Mouse (Mus musculus) left cerebral cortex, adult 11 months (tissue): ENCODE results near the gene 1810046K07Rik.

Source experiments
- DNase-seq: peaks from one replicate; pipeline ENCODE4 v3.0.0; 2022; ENCODE audit warnings: low spot score

1810046K07Rik gene

GRCm38 (mm10) chr9:51305146-51305545 lies 23.6 kb downstream of the 1810046K07Rik start:
- peak; percentile 25 for DNase-seq

GRCm38 (mm10) chr9:51303980-51304379 lies 24.7 kb downstream of the 1810046K07Rik start:
- DNase-seq: no peak

GRCm38 (mm10) chr9:51293541-51293940 lies 35.2 kb downstream of the 1810046K07Rik start:
- DNase-seq: no peak

DNA sequence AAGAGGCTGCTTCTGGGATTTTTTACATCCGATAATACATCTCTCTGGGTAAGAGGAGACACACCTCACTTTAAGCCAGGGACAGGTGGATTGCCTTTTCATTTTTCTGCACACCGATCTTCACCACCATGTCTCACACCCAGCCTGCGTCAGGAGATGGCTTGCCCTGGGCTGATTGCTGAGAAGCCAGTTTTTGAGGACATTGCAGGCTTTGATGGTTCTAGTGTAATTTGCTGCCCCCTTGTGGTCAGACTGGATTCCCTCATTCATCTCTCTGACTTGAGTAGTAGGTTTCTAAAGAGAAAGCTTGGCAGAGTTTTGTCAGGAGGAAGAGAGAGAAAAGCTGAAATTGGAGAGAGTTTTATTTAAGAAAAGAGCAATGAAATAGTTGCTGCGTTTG lies 36.0 kb downstream of the 1810046K07Rik start:
- DNase-seq: peak; percentile 73

DNA sequence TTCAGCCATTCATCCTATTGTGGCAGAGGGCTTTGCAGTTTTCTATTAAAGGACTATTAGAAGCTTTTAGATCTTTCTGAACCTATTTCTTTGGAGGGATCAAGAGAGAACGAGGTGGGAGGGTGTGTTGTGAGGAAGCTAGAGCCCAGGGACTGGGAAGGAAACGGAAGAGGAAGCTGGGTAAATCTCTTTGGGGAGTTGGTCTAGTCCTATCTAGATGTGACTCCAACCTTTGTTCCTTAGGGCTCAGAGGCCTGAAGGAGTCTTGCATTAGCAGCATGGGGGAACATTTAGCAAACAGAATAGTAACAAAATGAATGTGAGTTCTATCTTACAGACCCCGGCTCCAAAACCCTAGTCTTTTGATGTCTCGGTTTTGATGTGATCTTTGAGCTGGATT lies 37.7 kb downstream of the 1810046K07Rik start:
- no peak for DNase-seq

DNA sequence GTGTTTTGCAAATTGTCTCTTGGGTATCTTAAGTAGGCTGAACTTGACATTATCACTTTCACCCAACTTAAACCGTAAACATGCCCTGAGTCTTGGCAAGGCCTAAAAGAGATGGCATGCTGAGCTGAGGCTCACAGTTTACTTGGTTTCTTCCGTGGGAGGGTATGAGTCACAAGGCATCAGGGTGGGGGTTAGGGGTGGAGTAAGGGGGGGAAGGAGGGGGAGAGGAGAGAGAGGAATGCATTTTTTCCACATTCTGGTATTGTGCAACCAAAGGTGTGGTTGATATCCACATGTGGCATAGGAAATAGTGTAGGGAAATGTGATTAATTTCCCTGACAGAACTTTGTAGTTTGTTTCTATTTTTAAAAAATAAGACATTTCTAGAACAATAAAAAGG lies 42.6 kb downstream of the 1810046K07Rik start:
- DNase-seq: no peak

DNA sequence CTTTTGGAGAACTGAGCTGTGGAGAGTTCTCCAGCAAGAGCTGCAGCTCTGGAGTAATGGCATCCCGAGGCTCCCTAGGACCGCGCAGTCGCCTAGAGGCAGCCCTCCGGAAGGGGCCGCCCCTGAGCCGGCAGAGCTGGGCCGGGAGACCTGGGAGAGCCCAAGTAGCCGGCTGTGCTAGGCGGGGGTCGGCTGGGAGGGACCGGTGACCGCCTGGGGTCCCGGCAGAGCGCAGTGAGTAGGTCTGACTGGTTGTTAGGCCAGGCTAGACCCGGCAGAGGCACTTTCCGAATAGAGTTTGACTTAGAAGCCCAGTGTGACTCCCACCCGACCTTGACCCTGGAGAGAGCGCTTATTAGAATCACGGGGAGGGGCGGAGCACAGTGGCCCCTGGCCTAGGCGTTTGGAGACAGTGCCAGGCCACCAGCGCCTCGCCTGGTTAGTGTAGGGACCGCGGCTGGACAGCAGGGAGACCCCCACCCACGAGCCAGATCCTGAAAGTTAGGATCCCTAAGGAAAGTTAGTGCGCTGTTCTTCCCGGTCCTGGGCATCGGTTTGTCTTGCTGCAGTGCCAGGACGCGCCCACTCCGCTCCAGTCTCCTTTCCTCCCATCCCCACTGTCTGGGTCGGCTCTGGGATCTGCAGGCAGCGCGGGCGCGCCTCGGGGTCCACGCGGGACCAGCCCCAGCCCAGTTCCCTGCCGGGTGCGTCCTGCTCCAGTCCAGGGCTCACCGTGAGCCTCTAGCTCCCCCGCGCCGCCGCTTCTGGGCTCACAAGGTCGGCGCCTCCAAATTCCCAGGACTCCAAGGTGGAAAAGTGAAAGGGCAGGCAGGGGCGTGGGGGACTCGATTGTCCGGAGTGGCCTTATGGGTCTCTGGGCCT lies 50.0 kb downstream of the 1810046K07Rik start, which contains the start of gene Colca2:
TSS of gene Colca2 (minus strand) at position 70 of the 882 bp plus-strand sequence.
- DNase-seq: peak; percentile 22

- DNase-seq: no peak
Measured at GRCm38 (mm10) chr9:51277834-51278498, 50.8 kb downstream of the 1810046K07Rik start.

DNA sequence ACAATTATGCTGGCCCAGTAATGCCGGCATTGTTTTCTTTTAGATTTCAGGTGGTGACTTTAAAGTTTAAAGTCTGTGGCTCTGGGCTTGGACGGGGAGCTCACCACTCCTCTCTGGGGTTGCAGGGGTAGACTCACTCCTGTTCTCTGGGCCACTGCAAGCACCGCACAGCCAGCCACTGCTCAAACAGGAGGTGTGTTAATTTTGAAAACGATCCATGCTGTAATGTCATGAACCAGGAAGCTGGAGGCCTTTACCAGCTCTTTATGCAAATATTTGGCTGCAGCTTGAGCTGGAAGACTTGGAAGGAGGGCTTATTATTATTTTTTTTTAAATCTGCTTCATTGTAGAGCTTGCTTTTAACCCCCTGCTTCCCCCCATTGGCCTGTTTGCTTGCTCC lies 54.0 kb downstream of the 1810046K07Rik start:
- DNase-seq: no peak

- no peak for DNase-seq
Measured at GRCm38 (mm10) chr9:51273581-51274154, 55.0 kb downstream of the 1810046K07Rik start.

GRCm38 (mm10) chr9:51272102-51272501 lies 56.6 kb downstream of the 1810046K07Rik start:
- DNase-seq: no peak

GRCm38 (mm10) chr9:51271073-51271472 lies 57.6 kb downstream of the 1810046K07Rik start:
- DNase-seq: no peak

GRCm38 (mm10) chr9:51268852-51269251 lies 59.9 kb downstream of the 1810046K07Rik start:
- DNase-seq: no peak

GRCm38 (mm10) chr9:51258426-51258825 lies 70.3 kb downstream of the 1810046K07Rik start:
- DNase-seq: no peak

DNA sequence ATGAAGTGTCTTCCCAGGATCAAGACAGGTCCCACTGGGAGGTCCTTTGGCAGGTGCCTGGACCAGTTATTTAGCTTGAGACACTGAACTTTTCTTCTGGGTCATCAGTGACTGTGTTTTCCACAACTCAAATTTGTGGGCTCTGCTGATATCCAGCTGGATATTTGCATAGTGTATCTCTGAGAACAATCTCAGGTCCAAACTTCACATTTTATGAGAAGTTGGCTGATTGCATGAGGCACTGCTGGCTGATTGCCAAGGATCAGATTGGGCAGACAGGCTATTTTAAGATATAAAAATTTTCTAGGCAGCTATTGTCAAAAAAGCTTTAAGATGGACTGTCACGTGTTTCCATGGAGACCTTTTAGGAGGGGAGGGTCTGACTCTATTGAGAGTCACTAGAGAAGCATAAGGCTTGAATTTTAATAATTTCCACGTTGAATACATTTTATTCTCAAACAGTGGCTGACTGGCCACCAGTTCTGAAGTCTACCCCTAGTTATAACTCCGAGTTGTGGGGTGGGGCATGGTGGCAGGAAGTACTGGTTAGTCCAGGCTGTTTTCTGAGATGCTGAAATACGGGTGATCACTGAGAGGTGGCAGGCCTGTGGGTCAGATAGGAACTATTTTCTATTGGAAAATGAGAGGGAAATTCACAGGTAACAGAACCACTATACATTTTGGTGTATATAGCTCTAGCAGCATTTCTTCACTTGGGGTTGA lies 71.8 kb downstream of the 1810046K07Rik start:
- DNase-seq: no peak
